Mouse (Mus musculus): ENCODE measurements at regions not wholly inside any gene's neighbourhood (a gene's known extent, or its start where the extent isn't known, plus 50 kb on each side); places are given as distances from the start of the nearest gene placed in this dataset.

- TF ChIP-seq POLR2A (IDR thresholded peaks at IDR 0.05; ENCODE audit: low read depth, low read length): no peak
- TF ChIP-seq CTCF (IDR thresholded peaks at IDR 0.05; ENCODE audit: extremely low read depth, insufficient read depth, insufficient read length, insufficient replicate concordance): no peak
Measured at GRCm38 (mm10) chr13:35159456-35159855, 132.6 kb upstream of the Eci2 start.

All from spleen, adult 2 months (tissue).